ENCODE assay signal across 22 mouse cellular contexts in genomic region chr7:96341479-96341878, GRCm38 (mm10).
A peak's percentile ranks its signal among the peaks of the same experiment; 100 is the strongest.
DNase-seq lines count a peak whose midpoint lies in the region; ATAC-seq and TF ChIP-seq lines count a peak whose summit lies in the region.
"Had no signal": no experiment of that assay in that cellular context is flagged by ENCODE, and none has a peak within 500 bp of the region (broad histone marks: within the 10 kb centered on the region; RNA-seq: fewer than 3 reads in every experiment).

No protein-coding gene starts in this region.

- H3K27ac ChIP-seq in forebrain, embryonic 15.5 days (replicated peaks), result peak overlapping the region; percentile 38
- H3K27ac ChIP-seq in forebrain, postnatal 0 days (ENCODE audit: low read depth, low read length), result no peak overlapping the region
- no peak overlapping the region for H3K27ac ChIP-seq in midbrain, embryonic 11.5 days (ENCODE audit: low read depth, low read length)
- no peak overlapping the region for H3K27ac ChIP-seq in midbrain, embryonic 15.5 days
- no peak overlapping the region for H3K27ac ChIP-seq in CH12.LX (ENCODE audit: insufficient read depth, low read depth)
- H3K27ac ChIP-seq in intestine, embryonic 15.5 days, result no peak overlapping the region
- H3K27ac ChIP-seq: embryonic facial prominence, embryonic 10.5 days; embryonic facial prominence, embryonic 12.5 days; forebrain, embryonic 13.5 days had no signal

- H3K4me1 ChIP-seq in forebrain, embryonic 15.5 days, result peaks cover 30% of the 10 kb centered on the region
- H3K4me1 ChIP-seq in forebrain, postnatal 0 days (ENCODE audit: insufficient read depth), result no peaks in the 10 kb centered on the region; the same call in 1 of the 2 replicates
- peaks cover 2% of the 10 kb centered on the region; the same call in 1 of the 2 replicates for H3K4me1 ChIP-seq in midbrain, embryonic 11.5 days (ENCODE audit: control insufficient read depth, insufficient read depth, low read length)
- no peaks in the 10 kb centered on the region for H3K4me1 ChIP-seq in midbrain, embryonic 15.5 days
- no peaks in the 10 kb centered on the region for H3K4me1 ChIP-seq in CH12.LX (ENCODE audit: control insufficient read depth in 1 of 2, insufficient read depth in 2 of 2)
- H3K4me1 ChIP-seq in intestine, embryonic 15.5 days (replicated peaks), result no peaks in the 10 kb centered on the region
- H3K4me1 ChIP-seq: embryonic facial prominence, embryonic 10.5 days; embryonic facial prominence, embryonic 12.5 days had no signal

- no peaks in the 10 kb centered on the region for H3K79me2 ChIP-seq in CH12.LX (replicated peaks; ENCODE audit: control insufficient read depth, extremely low read depth, insufficient read depth, poor library complexity, severe bottlenecking)

- no peak for TF ChIP-seq RAD21 in CH12.LX (IDR thresholded peaks at IDR 0.05; ENCODE audit: low read depth, low read length)

- no peak overlapping the region for H3K4me2 ChIP-seq in forebrain, embryonic 15.5 days (replicated peaks)
- H3K4me2 ChIP-seq in forebrain, postnatal 0 days (ENCODE audit: low read depth), result no peak overlapping the region
- H3K4me2 ChIP-seq in midbrain, embryonic 11.5 days, result no peak overlapping the region
- no peak overlapping the region for H3K4me2 ChIP-seq in midbrain, embryonic 15.5 days
- no peak overlapping the region for H3K4me2 ChIP-seq in CH12.LX (ENCODE audit: insufficient read depth, low read depth, poor library complexity, severe bottlenecking)
- H3K4me2 ChIP-seq in intestine, embryonic 15.5 days (replicated peaks), result no peak overlapping the region
- H3K4me2 ChIP-seq: embryonic facial prominence, embryonic 12.5 days; forebrain, embryonic 13.5 days had no signal

- H3K9ac ChIP-seq in forebrain, embryonic 15.5 days (replicated peaks), result no peak overlapping the region
- no peak overlapping the region for H3K9ac ChIP-seq in forebrain, postnatal 0 days
- no peak overlapping the region for H3K9ac ChIP-seq in midbrain, embryonic 11.5 days (ENCODE audit: low read length)
- H3K9ac ChIP-seq in midbrain, embryonic 15.5 days, result no peak overlapping the region
- no peak overlapping the region for H3K9ac ChIP-seq in CH12.LX (ENCODE audit: insufficient read depth, low read depth)
- H3K9ac ChIP-seq in intestine, embryonic 15.5 days, result no peak overlapping the region
- H3K9ac ChIP-seq: embryonic facial prominence, embryonic 12.5 days; forebrain, embryonic 13.5 days had no signal

- no peaks in the 10 kb centered on the region for H3K9me3 ChIP-seq in forebrain, embryonic 15.5 days
- no peaks in the 10 kb centered on the region for H3K9me3 ChIP-seq in forebrain, postnatal 0 days (ENCODE audit: low read length)
- H3K9me3 ChIP-seq in midbrain, embryonic 11.5 days (ENCODE audit: control insufficient read depth, low read length), result no peaks in the 10 kb centered on the region
- H3K9me3 ChIP-seq in midbrain, embryonic 15.5 days, result no peaks in the 10 kb centered on the region
- H3K9me3 ChIP-seq in CH12.LX (replicated peaks; ENCODE audit: low read length), result no peaks in the 10 kb centered on the region
- H3K9me3 ChIP-seq in intestine, embryonic 15.5 days, result no peaks in the 10 kb centered on the region
- H3K9me3 ChIP-seq: embryonic facial prominence, embryonic 10.5 days; embryonic facial prominence, embryonic 12.5 days; forebrain, embryonic 13.5 days had no signal

- no peak for TF ChIP-seq CTCF in forebrain, postnatal 0 days (IDR thresholded peaks at IDR 0.05; ENCODE audit: low read depth)
- no peak for TF ChIP-seq CTCF in CH12.LX (conservative IDR thresholded peaks at IDR 0.05 in 1 of 2, IDR thresholded peaks at IDR 0.05 in 1 of 2; ENCODE audit: low read depth in 2 of 2, low read length in 2 of 2)

- TF ChIP-seq EP300 in CH12.LX (IDR thresholded peaks at IDR 0.05; ENCODE audit: low read length), result no peak

- no peak for TF ChIP-seq POLR2A in CH12.LX (IDR thresholded peaks at IDR 0.05; ENCODE audit: low read depth, low read length)

- in situ Hi-C loops in CH12.LX (cut with MboI; ENCODE audit: low pct_ligation_motif_present, low pct_unique_long_range_greater_than_20kb, low sequenced_read_pairs), result no loop called here

- no peak overlapping the region for H3K4me3 ChIP-seq in forebrain, embryonic 15.5 days
- no peak overlapping the region for H3K4me3 ChIP-seq in forebrain, postnatal 0 days (ENCODE audit: low read depth, low read length)
- no peak overlapping the region for H3K4me3 ChIP-seq in midbrain, embryonic 11.5 days (ENCODE audit: low read depth, low read length)
- H3K4me3 ChIP-seq in midbrain, embryonic 15.5 days, result no peak overlapping the region
- no peak overlapping the region for H3K4me3 ChIP-seq in CH12.LX (replicated peaks in 1 of 3; ENCODE audit: low read depth in 2 of 3, low read length in 2 of 3, poor library complexity in 1 of 3)
- H3K4me3 ChIP-seq in intestine, embryonic 15.5 days (replicated peaks), result no peak overlapping the region
- H3K4me3 ChIP-seq: embryonic facial prominence, embryonic 10.5 days; embryonic facial prominence, embryonic 12.5 days; forebrain, embryonic 13.5 days had no signal

- 74% methylated on average over 2 of the region's 2 CpGs for WGBS in forebrain, embryonic 15.5 days
- 75% methylated on average over 2 of the region's 2 CpGs for WGBS in forebrain, postnatal 0 days
- WGBS in midbrain, embryonic 11.5 days, result 83% methylated on average over 2 of the region's 2 CpGs
- 81% methylated on average over 2 of the region's 2 CpGs for WGBS in midbrain, embryonic 15.5 days
- 75% methylated on average over 2 of the region's 2 CpGs for WGBS in intestine, embryonic 15.5 days

- dilution Hi-C loops in CH12.LX (cut with MboI; ENCODE audit: extremely low pct_ligation_motif_present, extremely low pct_unique_long_range_greater_than_20kb, low sequenced_read_pairs), result no loop called here

- no peak for ATAC-seq in forebrain, embryonic 15.5 days (replicated peaks)
- ATAC-seq in forebrain, postnatal 0 days, result no peak
- ATAC-seq in midbrain, embryonic 11.5 days (ENCODE audit: low FRiP score), result no peak
- no peak for ATAC-seq in midbrain, embryonic 15.5 days (replicated peaks)
- ATAC-seq in intestine, embryonic 15.5 days, result no peak
- ATAC-seq: activated CD4-positive, CD25-positive, alpha-beta regulatory T cell, adult 4 months; CD4-positive, CD25-positive, alpha-beta regulatory T cell, adult 4 months; Patski had no signal

- no peak for DNase-seq in forebrain, postnatal 0 days
- DNase-seq in midbrain, embryonic 11.5 days (ENCODE audit: low spot score, missing footprints), result peak; percentile 62
- DNase-seq in CH12.LX (ENCODE audit: extremely low read depth), result no peak
- DNase-seq: adrenal gland, adult 8-10 months; adrenal gland, postnatal 14 days; adrenal gland, postnatal 36 days; B cell, adult 2 months; cerebellum, adult 11-12 months; cerebellum, adult 2 months; cerebellum, adult 9-10 months; cerebellum, postnatal 10 days; cerebellum, postnatal 25 days had no signal

- no peaks in the 10 kb centered on the region for H3K27me3 ChIP-seq in forebrain, embryonic 15.5 days
- no peaks in the 10 kb centered on the region for H3K27me3 ChIP-seq in forebrain, postnatal 0 days (ENCODE audit: insufficient read depth, low read length)
- no peaks in the 10 kb centered on the region for H3K27me3 ChIP-seq in midbrain, embryonic 11.5 days (ENCODE audit: control insufficient read depth, insufficient read depth, low read length)
- no peaks in the 10 kb centered on the region for H3K27me3 ChIP-seq in midbrain, embryonic 15.5 days (replicated peaks)
- no peaks in the 10 kb centered on the region for H3K27me3 ChIP-seq in CH12.LX (replicated peaks)
- H3K27me3 ChIP-seq in intestine, embryonic 15.5 days (replicated peaks), result no peaks in the 10 kb centered on the region
- H3K27me3 ChIP-seq: embryonic facial prominence, embryonic 12.5 days; forebrain, embryonic 13.5 days; Patski had no signal

- no peaks in the 10 kb centered on the region for H3K36me3 ChIP-seq in forebrain, embryonic 15.5 days
- H3K36me3 ChIP-seq in forebrain, postnatal 0 days (ENCODE audit: insufficient read depth), result no peaks in the 10 kb centered on the region
- no peaks in the 10 kb centered on the region for H3K36me3 ChIP-seq in midbrain, embryonic 11.5 days (ENCODE audit: control insufficient read depth, insufficient read depth, low read length)
- H3K36me3 ChIP-seq in midbrain, embryonic 15.5 days (replicated peaks), result no peaks in the 10 kb centered on the region
- H3K36me3 ChIP-seq in CH12.LX (replicated peaks in 1 of 2; ENCODE audit: control insufficient read depth in 1 of 2, insufficient read depth in 1 of 2, low read length in 1 of 2), result no peaks in the 10 kb centered on the region
- no peaks in the 10 kb centered on the region for H3K36me3 ChIP-seq in intestine, embryonic 15.5 days
- H3K36me3 ChIP-seq: embryonic facial prominence, embryonic 10.5 days; embryonic facial prominence, embryonic 12.5 days; G1E had no signal

TF ChIP-seq in CH12.LX, 34 proteins besides CTCF, POLR2A, EP300 and RAD21:
- TF ChIP-seq MAFK (IDR thresholded peaks at IDR 0.05; ENCODE audit: insufficient replicate concordance, low read length) (peak; percentile 80), MAZ (IDR thresholded peaks at IDR 0.05; ENCODE audit: low read depth, low read length) (no peak), NRF1 (IDR thresholded peaks at IDR 0.05; ENCODE audit: low read depth, low read length) (no peak), MAX (IDR thresholded peaks at IDR 0.05; ENCODE audit: low read length) (no peak)
